Mouse (Mus musculus) MEL (cell line): ENCODE measurements around the gene Fzd1.

Experiments used
- CTCF ChIP-seq, 3 experiments: IDR thresholded peaks in 2 of 3; conservative IDR thresholded peaks in 1 of 3; 2 replicates each; pipeline ENCODE4 v1.5.1; 2011 to 2012; ENCODE audit warnings: low read length in 3 of 3, low read depth in 2 of 3, mild to moderate bottlenecking in 2 of 3, improper control_type of control experiment in 1 of 3, inconsistent platforms in 1 of 3, mixed read lengths in 1 of 3, moderate library complexity in 1 of 3; ENCODE audit not compliant: control insufficient read depth in 1 of 3, insufficient read depth in 1 of 3, poor library complexity in 1 of 3, severe bottlenecking in 1 of 3
- ELF1 ChIP-seq: IDR thresholded peaks from 2 replicates; pipeline ENCODE4 v1.6.1; 2014; ENCODE audit warnings: low read depth, mild to moderate bottlenecking, inconsistent platforms, low read length, improper control_type of control experiment, moderate library complexity
- EP300 ChIP-seq, 2 experiments: IDR thresholded peaks; 2 replicates each; pipeline ENCODE4 v1.6.1; 2011; ENCODE audit warnings: improper control_type of control experiment in 2 of 2, low read length in 2 of 2, low read depth in 1 of 2, mild to moderate bottlenecking in 1 of 2
- JUND ChIP-seq: IDR thresholded peaks from 2 replicates; pipeline ENCODE4 v1.6.1; 2011; ENCODE audit warnings: low read depth, mild to moderate bottlenecking, improper control_type of control experiment, low read length
- SIN3A ChIP-seq: IDR thresholded peaks from 2 replicates; pipeline ENCODE4 v1.6.1; 2012; ENCODE audit warnings: low read length, improper control_type of control experiment, inconsistent platforms
- USF1 ChIP-seq: IDR thresholded peaks from 2 replicates; pipeline ENCODE4 v1.6.1; 2014; ENCODE audit warnings: low read depth, mild to moderate bottlenecking, inconsistent platforms, low read length, improper control_type of control experiment, moderate library complexity

DNA sequence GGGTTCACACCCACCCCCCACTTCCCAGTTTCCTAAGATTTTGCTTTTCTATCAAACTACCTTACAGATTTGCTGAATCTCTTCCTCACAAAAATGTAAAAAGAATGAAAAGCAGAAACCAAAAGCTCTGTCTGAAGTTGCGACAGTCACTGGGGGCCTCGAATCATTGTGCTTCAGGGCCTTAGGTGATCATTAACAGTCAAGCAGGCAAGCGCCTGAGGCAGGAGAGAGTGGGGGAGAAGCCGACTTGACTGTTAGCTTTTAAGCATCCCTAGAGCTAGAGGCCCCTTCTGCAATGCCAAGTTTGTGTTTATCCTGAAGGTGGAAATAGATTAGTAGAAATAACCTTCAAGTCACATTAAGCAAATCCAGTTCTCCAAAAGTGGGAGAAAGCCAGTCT is 24.6 kb downstream of the Fzd1 start:
- TF ChIP-seq SIN3A (no peak), CTCF (IDR thresholded peaks at IDR 0.05 in 2 of 3, conservative IDR thresholded peaks at IDR 0.05 in 1 of 3; ENCODE audit: control insufficient read depth in 1 of 3, insufficient read depth in 1 of 3, low read depth in 2 of 3, low read length in 3 of 3, poor library complexity in 1 of 3, severe bottlenecking in 1 of 3) (no peak), USF1 (no peak), EP300 (IDR thresholded peaks at IDR 0.05; ENCODE audit: low read depth in 1 of 2, low read length in 2 of 2) (no peak), ELF1 (no peak), JUND (no peak)
